Comparison of ENCODE assay signal across 14 mouse cellular contexts in genomic region chr12:32766575-32766974, GRCm38 (mm10).
"Had no signal": no experiment of that assay in that cellular context is flagged by ENCODE, and none has a peak within 500 bp of the region (broad histone marks: within the 10 kb centered on the region; RNA-seq: fewer than 3 reads in every experiment).

No protein-coding gene starts in this region.

- H3K27ac ChIP-seq: kidney, embryonic 15.5 days; limb, embryonic 15.5 days; liver, embryonic 14.5 days; midbrain, embryonic 15.5 days; neural tube, embryonic 12.5 days had no signal

- DNase-seq: kidney, postnatal 14 days; layer of hippocampus, postnatal 36 days; retina, postnatal 1 day; right cerebral cortex, postnatal 4 days; spleen, adult 18-20 months; thymus, adult 18-20 months; thymus, postnatal 14 days had no signal

- H3K4me1 ChIP-seq: kidney, embryonic 15.5 days; limb, embryonic 15.5 days; megakaryocyte, embryonic 14.5 days; midbrain, embryonic 15.5 days; neural tube, embryonic 12.5 days had no signal

- H3K36me3 ChIP-seq: kidney, embryonic 15.5 days; limb, embryonic 15.5 days; midbrain, embryonic 15.5 days; neural tube, embryonic 12.5 days had no signal

- ATAC-seq: midbrain, embryonic 15.5 days had no signal

- H3K4me2 ChIP-seq: kidney, embryonic 15.5 days; limb, embryonic 15.5 days; midbrain, embryonic 11.5 days; midbrain, embryonic 15.5 days; neural tube, embryonic 12.5 days had no signal

- H3K9ac ChIP-seq: kidney, embryonic 15.5 days; limb, embryonic 15.5 days; liver, embryonic 14.5 days; midbrain, embryonic 15.5 days; neural tube, embryonic 12.5 days had no signal

- H3K27me3 ChIP-seq: kidney, embryonic 15.5 days; limb, embryonic 15.5 days; midbrain, embryonic 15.5 days; neural tube, embryonic 12.5 days had no signal

- H3K4me3 ChIP-seq: kidney, embryonic 15.5 days; limb, embryonic 15.5 days; megakaryocyte, embryonic 14.5 days; midbrain, embryonic 15.5 days; neural tube, embryonic 12.5 days had no signal

- H3K9me3 ChIP-seq: kidney, embryonic 15.5 days; limb, embryonic 15.5 days; megakaryocyte, embryonic 14.5 days; midbrain, embryonic 15.5 days; neural tube, embryonic 12.5 days had no signal
